Mouse (Mus musculus) brain, adult 2 months (tissue): ENCODE measurements at regions not wholly inside any gene's neighbourhood (a gene's known extent, or its start where the extent isn't known, plus 50 kb on each side); places are given as distances from the start of the nearest gene placed in this dataset.
"Not testable (repeated sequence)": the region's sequence is repeated elsewhere in the genome, so short reads cannot be mapped to it uniquely, and the experiment has no call there.

ENCODE experiments used
- DNase-seq: peaks from one replicate; pipeline ENCODE4 v3.0.0; 2011; ENCODE audit warnings: low read depth, low spot score

DNA sequence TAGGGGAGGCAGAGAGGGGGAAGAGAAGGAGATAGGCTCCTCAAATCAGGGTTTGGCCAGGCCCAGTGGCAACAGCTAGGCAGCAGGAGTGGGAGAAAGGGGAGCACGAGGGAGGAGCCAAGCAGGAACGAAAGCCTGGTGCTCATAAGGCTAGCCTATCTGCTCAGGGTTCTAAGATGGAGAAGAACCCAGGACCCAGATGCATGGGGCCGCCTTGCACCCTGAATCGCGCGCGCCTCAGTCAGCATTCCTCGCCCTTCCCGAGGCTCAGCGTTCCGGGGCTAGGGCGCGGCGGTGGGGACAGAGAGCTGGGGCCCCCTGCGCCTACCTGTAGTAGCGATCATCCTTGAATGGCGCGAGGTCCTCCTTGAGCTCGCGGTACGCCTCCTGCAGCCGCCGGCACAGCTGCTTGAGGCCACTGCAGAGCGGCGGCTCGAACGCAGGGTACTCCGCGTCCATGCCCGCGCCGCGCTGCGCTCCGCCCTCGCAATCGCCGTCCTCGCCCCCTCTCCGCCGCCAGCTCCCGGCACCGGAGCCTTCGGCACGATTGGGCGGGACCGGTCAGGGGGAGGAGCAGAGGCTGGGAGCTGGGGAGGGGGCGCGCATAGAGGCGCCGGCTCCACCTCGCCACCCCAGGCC is 60.1 kb downstream of the Dynlt1b start:
- DNase-seq = peak; percentile 92

DNA sequence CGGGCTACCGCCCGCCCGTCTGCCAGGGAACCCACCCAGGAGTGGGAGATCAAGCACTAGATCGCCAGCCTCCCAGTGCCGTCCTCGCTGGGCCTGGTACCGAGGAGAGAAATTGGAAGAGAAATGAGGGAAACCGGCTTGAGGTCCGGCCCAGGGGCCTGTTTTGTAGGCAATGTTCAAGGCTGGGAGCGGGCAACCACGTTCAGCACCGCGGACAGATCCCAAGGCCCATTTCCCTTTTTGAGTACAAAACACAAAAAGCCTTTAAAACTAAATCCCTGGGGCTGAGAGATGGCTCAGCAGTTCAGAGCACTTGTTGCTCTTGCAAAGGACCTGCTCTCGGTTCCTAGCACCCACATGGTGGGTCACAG is 60.6 kb downstream of the Dynlt1b start:
- not testable (repeated sequence) for DNase-seq

DNA sequence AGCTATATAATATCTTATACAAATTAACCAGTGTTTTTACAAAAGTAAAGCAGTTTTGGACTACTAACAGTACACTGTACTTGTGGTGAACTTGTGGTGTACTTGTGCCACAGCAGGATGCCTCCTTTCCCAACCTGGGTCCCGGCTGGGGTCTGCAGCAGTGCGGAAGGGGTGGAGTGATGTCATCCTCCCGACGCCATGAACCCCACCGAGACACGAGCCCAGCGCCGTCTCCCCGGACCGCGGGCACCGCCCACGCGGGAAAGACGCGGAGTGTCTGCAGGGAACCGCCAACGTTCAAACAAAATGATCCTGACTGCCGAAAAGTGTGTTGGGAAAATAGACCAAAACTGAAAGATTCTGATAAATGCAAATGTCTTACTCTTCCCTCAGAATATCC is 62.6 kb downstream of the Dynlt1b start:
- peak; percentile 52 for DNase-seq

DNA sequence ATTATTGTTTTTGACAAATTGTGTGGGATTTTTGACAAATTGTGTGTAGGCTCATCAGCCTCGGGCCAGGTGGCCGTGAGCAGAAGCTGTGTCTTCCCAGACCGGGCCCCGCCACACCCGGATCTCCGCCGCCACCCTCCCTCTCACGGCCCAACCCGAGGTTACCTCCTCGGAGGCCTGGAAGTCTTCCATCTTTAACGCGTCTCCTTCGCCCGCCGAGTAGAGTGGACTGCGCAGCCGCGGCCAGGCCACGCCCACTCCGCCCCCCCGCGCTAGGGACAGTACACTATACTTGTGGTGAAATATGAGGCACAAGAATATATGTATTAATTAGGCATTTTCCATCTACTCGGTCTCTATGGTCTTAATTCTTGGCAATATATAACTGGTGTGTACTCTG is 63.0 kb downstream of the Dynlt1b start:
- DNase-seq = peak; percentile 70

DNA sequence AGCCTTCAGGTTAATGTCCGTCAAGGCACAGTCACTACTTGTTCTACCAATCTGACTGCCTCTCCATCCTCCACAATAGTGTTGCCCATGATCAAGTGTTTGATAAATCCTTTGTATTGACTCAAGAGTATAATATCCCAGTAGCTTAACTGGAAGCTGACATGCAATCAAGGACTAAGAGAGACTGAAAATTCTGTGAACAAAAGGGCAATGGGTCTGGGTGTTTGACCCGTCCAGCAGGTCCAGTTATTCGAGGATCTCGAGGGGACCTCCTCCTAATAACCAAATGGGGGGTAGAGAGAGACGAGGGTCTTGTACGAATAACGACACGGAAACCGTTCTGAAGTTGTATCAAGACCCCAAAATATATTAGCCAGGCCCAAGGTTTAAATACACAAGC is 66.6 kb downstream of the Dynlt1b start:
- not testable (repeated sequence) for DNase-seq

DNA sequence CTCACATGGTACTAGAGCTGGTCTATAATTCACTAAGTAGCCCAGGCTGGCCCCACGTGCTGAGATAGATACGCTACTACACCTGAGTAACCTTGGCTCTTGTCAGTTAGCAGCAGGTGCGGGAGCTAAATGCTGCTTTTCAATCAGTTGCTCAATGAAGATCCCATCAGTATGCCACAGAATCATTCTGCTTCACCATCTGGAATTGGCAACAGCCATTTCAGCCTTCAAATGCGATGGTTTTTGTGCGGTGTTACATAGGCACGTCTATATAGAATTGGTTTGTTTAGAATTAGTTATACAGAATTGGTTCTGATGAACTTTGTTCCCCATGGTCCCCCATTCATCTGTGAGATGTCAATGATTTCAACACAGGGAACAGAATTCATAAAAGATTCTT is 72.8 kb downstream of the Dynlt1b start:
- not testable (repeated sequence) for DNase-seq

DNA sequence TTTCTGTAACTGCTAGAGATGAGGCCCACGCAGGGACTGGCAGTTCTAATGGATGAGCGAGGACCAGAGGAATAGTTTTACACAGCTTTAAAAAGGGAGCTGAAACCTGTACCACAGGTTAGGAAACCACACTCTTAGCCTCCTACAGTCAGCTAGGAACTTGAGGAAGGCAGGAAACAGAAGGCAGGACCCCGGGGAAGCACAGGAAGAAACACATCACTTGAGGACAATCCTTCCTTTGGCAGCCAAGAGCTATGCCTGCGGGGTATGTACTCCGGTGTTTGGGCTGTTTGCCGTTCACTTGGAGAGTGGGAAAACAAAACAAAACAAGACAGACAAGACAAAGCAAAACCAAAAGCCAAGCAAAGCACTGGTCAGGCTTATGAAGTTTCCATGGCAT is 76.0 kb downstream of the Dynlt1b start:
- not testable (repeated sequence) for DNase-seq

DNA sequence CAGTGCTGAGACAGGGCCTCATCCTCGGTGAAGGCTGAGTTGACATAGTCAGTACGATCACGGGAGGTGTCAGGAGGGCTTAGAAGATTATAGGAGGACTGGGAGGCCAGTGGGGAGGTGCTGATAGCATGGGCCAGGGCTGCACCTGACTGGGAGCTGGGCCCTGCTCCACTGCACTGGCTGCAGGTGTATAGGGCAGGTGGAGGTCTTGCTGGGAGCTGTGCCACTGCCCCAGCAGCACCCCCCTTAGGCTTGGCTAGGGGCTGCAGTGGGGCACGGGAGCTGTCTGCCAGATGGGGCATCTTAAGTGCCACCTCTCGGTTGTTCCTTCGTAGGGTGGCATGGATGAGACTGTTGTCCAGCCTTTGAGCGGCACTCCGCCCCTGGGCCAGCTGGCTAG is 85.2 kb downstream of the Dynlt1b start:
- DNase-seq = not testable (repeated sequence)

DNA sequence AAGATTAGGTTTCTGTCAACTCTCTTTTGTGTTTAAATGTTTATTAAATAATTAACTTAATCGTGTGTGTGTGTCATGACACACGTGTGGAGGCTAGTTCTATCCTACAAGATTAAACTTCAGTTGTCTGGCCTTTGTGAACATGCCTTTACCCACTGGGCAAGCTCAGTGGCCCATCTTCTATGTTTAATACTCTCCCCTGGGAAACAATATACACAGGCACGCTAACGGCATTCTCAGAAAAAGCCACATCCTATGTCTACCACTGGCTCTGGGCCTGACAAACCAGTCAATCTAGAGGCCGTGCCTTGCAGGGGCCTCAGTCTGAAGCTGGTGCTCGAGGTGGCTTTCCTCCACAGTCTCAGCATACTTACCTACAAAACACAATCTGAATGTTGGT is 82.4 kb upstream of the Dynlt1c start:
- DNase-seq = not testable (repeated sequence)

DNA sequence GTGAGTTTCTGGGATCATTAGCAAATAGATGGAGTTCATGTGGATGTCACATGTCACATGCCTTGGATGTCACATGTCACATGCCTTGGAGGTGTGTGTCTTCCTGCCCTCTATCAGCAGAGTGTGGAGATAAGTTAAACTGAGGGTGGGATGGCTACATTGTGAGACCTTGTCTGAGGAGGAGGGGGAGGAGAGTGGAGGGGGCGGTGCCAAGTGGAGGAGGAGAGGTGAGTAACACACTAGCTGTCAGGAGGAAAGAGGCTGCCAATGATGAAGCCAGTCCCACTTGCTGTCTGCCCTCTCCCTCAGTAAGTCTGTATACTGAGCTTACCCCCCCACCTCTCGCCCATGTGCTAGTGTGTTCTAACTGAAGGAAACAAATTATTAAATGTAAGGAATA is 81.5 kb upstream of the Dynlt1c start:
- DNase-seq = not testable (repeated sequence)

DNA sequence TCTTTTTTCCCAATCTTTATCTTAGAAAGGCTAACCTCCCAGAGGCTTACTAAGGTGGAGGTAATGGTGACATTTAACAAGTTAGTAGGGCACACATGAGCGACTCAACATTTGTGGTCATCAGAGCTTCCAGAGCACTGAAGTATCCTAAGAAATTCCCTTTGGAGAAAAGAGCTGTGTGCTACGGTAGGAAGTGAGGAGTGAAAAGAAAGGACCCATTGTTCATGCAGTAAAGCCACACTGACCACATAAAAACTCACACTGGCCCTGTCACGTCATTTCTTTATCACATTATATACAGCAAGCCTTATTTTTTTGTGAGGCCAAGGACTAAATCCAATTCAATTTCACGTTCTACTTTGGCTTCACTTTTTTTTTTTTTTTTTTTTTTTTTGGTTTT is 80.7 kb upstream of the Dynlt1c start:
- DNase-seq = not testable (repeated sequence)

DNA sequence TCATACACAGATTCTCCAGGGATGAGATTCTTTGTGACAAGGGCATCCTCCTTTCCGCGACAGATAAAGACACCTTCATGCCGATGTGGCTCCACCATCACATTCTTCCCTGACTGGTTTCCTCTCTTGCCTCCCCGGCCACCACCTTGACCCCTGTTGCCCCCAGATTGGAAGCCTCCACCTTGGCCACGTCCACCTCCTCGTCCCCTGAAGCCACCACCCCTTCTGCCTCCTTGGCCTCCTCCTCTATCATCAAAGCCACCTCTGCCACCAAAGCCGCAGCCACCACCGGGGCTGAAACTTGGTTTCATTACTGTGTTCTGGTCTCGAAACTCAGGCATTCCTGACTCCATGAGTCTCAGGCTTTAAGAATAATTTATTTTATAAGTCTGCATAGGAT is 79.3 kb upstream of the Dynlt1c start:
- DNase-seq = not testable (repeated sequence)

DNA sequence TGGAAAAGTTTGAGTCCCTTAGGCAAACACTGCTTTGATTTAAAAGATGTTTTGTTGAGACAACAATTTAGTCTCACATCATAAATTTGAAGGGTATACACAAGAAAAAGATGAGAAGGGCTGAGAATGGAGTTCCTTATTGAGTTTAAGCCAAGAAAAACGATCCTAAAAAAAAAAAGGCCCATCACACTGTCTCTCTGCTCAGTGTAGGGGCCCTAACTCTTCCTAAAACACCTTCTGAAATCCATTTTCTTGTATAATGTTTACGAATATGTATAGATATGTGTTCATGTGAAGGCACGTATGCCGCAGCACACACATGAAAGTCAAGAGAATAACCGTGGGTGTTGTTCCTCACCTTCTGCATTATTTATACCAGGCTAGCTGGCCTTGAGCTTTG is 62.7 kb upstream of the Dynlt1c start:
- DNase-seq = not testable (repeated sequence)

DNA sequence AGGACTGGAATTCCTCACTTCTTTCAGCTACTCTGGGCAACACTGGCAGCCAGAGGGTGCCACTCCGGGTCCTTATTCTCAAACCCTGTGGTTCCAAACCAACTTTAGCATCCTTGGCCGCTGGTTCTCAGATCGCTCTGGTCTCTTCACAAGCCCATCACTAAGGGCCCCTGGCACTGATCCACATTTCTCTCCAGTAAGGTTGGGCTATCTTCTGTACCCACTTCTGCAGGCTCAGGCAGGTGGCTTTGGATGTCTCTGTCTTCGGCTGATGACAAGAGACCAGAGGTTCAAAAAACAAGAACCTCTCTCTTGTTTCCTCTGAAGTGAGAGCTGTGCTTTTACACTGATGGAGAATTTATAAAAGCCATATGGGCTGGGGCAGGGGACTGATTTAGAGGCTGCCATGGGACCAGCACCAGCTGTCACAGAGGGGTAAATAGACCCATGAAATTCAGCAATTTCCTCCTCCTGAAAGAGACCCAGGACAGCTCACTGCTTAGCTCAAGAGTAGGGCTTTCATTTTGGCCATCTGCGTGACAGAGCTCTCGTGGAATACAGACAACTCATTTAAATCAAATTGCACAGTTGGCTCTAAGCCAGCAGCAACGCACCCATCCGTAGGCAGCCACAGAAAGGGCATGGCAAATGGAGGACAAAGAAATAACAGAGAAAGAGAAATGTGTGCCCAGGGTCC is 54.3 kb upstream of the Dynlt1c start:
- DNase-seq = not testable (repeated sequence)

DNA sequence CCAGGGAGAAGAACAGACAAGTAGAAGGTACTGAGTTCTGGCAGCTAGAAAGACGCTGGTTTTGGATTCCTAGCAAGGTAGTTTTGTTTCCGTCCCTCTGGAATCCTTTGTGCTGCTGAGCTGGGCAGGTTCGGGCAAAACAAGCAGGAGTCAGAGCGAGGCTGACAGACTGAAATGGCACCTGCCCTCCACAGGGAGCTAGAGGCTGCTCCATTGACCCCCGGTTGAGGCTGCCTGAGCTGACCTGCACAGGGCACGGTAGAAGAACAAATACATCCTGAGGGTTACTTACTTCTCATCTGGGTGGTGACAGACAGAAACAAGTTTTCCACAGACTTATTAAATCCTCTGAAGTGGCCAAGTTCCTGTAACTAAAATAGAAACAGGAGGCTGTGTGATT is 53.5 kb upstream of the Dynlt1c start:
- not testable (repeated sequence) for DNase-seq
